Mouse (Mus musculus): ENCODE data around the gene Speg. TPM values are rescaled to one million over a fixed set of nuclear protein-coding genes. Genes with fewer than 3 reads are reported as not detected.
A peak's percentile ranks its signal among the peaks of the same experiment; 100 is the strongest.

Gene Speg
- total and polyA plus RNA-seq, 2 experiments from 2014 or later, result 22.0 to 62.9 TPM

DNA sequence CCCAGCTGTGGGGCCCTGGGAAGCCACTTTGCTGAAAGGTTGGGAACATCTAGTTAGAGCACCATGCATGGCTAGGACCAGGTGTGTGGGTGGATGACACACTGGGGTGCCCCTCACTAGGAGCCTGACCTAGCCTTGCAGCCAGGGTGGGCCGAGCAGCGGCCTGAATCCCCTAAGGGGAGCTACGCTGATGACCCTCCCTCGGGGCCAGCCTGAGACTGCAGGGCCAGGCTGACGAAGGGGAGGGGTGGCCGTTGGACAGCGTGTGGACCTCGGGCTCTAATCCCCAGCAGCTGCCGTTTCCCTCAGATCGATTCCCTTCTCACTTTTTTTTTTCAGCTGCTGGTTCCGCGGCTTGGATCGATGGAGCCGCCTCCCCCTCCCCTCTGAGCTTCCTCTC lies 73.8 kb downstream of the Speg start:
- Histone ChIP-seq H3K27me3 (ENCODE audit: insufficient read depth, low read length) (peaks cover 18% of the 10 kb centered on the region), H3K4me3 (ENCODE audit: low read depth, low read length) (peak overlapping the region; percentile 41), H3K4me2 (ENCODE audit: low read depth, low read length, poor library complexity, severe bottlenecking) (peak overlapping the region; percentile 78), H3K36me3 (ENCODE audit: insufficient read depth, low read length) (no peaks in the 10 kb centered on the region), H3K27ac (ENCODE audit: low read depth, low read length) (peak overlapping the region; percentile 71), H3K9me3 (ENCODE audit: low read length) (no peaks in the 10 kb centered on the region), H3K4me1 (ENCODE audit: insufficient read depth, low read length) (peaks cover 27% of the 10 kb centered on the region), H3K9ac (replicated peaks; ENCODE audit: low read length, poor library complexity, severe bottlenecking) (peak overlapping the region; percentile 39)
- 4% methylated on average over 13 of the region's 14 CpGs for WGBS
- ATAC-seq (ENCODE audit: low FRiP score) (no peak), DNase-seq (ENCODE audit: low spot score) (no peak)
- TF ChIP-seq CTCF (IDR thresholded peaks at IDR 0.05), result no peak

DNA sequence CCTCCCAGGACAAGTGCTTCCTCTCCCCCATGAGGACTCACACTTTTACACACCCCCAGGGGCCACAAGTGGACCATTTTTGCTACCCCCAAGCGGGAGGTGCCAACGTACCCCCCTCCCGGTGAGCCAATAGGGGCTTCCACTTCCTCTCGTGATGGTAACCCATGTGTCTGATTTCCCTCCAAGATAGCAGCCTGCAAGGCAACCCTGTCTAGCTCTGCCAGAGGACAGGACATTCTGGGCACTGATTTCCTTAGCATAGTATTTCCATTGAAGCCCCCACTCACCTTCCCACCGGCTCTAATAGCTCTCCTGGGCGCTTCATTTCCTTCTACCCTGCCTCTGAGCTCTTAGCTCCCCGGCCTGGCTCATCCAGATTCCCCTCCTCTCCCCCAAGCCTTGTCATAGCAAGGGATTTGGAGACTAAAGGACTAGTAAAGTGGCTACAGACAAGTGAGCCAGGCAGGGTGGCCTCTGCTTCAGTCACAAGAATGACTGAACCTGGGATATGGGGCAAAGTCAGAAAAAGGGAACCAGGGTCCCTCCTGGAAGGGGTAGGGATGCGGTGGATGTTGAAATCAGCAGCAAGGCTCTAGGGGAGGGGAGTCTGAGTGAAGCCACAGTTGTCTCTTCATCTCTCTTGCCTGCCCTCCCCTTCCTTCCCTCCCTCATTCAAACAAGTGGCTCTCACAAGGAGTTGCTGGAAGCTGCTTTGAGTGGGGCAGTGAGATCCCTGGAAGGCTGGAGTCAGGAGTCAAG lies 74.5 kb downstream of the Speg start:
- H3K27ac ChIP-seq (ENCODE audit: low read depth, low read length), result peak overlapping the region; percentile 71
- no peak for DNase-seq (ENCODE audit: low spot score)
- peaks cover 18% of the 10 kb centered on the region for H3K27me3 ChIP-seq (ENCODE audit: insufficient read depth, low read length)
- WGBS, result 15% methylated on average over 8 of the region's 8 CpGs
- H3K4me2 ChIP-seq (ENCODE audit: low read depth, low read length, poor library complexity, severe bottlenecking), result peak overlapping the region; percentile 78
- no peak for ATAC-seq (ENCODE audit: low FRiP score)
- no peaks in the 10 kb centered on the region for H3K9me3 ChIP-seq (ENCODE audit: low read length)
- TF ChIP-seq CTCF (IDR thresholded peaks at IDR 0.05), result no peak
- peaks cover 27% of the 10 kb centered on the region for H3K4me1 ChIP-seq (ENCODE audit: insufficient read depth, low read length)
- H3K36me3 ChIP-seq (ENCODE audit: insufficient read depth, low read length), result no peaks in the 10 kb centered on the region
- peak overlapping the region; percentile 41 for H3K4me3 ChIP-seq (ENCODE audit: low read depth, low read length)
- peak overlapping the region; percentile 55 for H3K9ac ChIP-seq (replicated peaks; ENCODE audit: low read length, poor library complexity, severe bottlenecking)

DNA sequence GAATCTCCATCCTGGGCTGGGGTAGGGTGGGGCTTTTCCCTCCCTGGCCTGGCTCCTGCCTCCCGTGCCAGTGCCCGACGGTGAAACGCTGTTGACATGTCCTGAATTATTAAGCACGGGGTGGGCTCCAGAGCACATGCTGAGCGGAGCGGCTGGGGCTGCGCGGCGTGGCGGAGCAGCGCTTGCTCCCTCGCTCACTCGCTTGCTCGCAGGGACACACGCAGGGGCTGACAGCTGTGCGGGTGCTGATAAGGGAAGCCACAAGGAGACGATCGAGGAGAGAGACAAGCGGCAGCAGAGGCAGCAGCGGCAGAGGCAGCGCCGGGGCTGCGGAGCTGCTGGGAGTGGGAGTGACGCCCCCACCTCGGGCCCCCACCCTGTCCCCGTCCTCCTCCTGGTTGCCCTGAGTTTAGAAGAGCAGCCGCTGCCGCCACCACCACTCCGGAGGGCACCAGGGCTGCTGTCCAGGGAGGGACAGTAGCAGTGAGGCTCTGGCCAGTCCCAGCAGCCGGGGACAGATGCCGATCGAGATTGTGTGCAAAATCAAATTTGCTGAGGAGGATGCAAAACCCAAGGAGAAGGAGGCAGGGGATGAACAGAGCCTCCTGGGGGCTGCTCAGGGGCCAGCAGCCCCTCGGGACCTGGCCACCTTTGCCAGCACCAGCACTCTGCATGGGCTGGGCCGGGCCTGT lies 75.4 kb downstream of the Speg start, which contains the start of gene Asic4:
Asic4 (plus strand) TSS at position 123 of the 692 bp plus-strand sequence.
- Histone ChIP-seq H3K4me1 (ENCODE audit: insufficient read depth, low read length) (peaks cover 20% of the 10 kb centered on the region), H3K36me3 (ENCODE audit: insufficient read depth, low read length) (no peaks in the 10 kb centered on the region), H3K9ac (replicated peaks; ENCODE audit: low read length, poor library complexity, severe bottlenecking) (peak within 1 kb of the TSS; percentile 55), H3K4me2 (ENCODE audit: low read depth, low read length, poor library complexity, severe bottlenecking) (peak within 1 kb of the TSS; percentile 78), H3K27ac (ENCODE audit: low read depth, low read length) (peak within 1 kb of the TSS; percentile 71), H3K9me3 (ENCODE audit: low read length) (no peaks in the 10 kb centered on the region), H3K4me3 (ENCODE audit: low read depth, low read length) (peak within 1 kb of the TSS; percentile 41), H3K27me3 (ENCODE audit: insufficient read depth, low read length) (peaks cover 13% of the 10 kb centered on the region)
- TF ChIP-seq CTCF (IDR thresholded peaks at IDR 0.05), result no peak
- 0 out of 2 replicates have a peak, but pooled peaks have one; percentile 10 for ATAC-seq (ENCODE audit: low FRiP score)
- no peak for DNase-seq (ENCODE audit: low spot score)
- 2% methylated on average over 34 of the region's 35 CpGs for WGBS

DNA sequence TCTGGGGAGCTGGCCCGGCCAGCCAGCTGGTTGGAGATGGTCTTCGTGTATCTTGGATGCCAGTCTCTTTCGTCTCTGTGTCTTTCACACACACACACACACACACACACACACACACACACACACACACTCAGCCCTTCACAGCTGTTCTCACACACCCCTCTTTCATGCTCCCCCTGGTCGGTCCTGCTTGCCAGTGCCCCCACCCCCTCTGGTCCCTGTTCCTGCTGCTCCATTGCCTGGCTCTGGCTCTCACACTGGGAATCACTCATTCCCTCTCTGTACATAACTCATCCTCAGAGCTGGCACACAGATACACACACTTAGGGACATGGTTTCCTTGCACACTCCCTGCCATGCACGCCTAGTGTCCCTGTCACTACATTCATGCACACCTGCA lies 76.8 kb downstream of the Speg start:
- H3K4me2 ChIP-seq (ENCODE audit: low read depth, low read length, poor library complexity, severe bottlenecking), result peak overlapping the region; percentile 78
- 33% methylated on average over 5 of the region's 5 CpGs for WGBS
- DNase-seq (ENCODE audit: low spot score) (no peak), ATAC-seq (ENCODE audit: low FRiP score) (no peak)
- peak overlapping the region; percentile 71 for H3K27ac ChIP-seq (ENCODE audit: low read depth, low read length)
- peaks cover 20% of the 10 kb centered on the region for H3K4me1 ChIP-seq (ENCODE audit: insufficient read depth, low read length)
- no peak for TF ChIP-seq CTCF (IDR thresholded peaks at IDR 0.05)
- H3K27me3 ChIP-seq (ENCODE audit: insufficient read depth, low read length), result peaks cover 13% of the 10 kb centered on the region
- peak overlapping the region; percentile 41 for H3K4me3 ChIP-seq (ENCODE audit: low read depth, low read length)
- no peaks in the 10 kb centered on the region for H3K9me3 ChIP-seq (ENCODE audit: low read length)
- no peaks in the 10 kb centered on the region for H3K36me3 ChIP-seq (ENCODE audit: insufficient read depth, low read length)
- peak overlapping the region; percentile 55; the same call in 1 of the 2 replicates for H3K9ac ChIP-seq (replicated peaks; ENCODE audit: low read length, poor library complexity, severe bottlenecking)

DNA sequence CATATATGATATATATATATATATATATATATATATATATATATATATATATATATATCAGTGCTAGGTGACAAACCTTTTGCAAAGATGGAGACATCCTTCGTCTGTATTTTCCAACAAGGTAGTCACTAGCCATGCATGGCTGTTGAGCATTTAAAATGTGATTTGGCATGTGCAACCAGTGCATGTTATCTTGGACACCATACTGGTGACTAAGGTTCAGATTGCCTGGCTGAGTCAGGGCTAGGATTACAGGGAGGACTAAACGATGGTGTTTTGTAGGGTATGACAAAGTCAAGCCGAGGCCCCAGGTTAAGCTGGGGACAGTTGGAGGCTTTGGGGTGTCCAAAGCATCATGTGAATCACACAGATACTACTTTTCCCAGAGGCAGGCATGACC lies 80.3 kb downstream of the Speg start:
- 66% methylated on average over 3 of the region's 3 CpGs for WGBS
- Histone ChIP-seq H3K4me1 (ENCODE audit: insufficient read depth, low read length) (peaks cover 19% of the 10 kb centered on the region), H3K9ac (replicated peaks; ENCODE audit: low read length, poor library complexity, severe bottlenecking) (no peak overlapping the region), H3K27ac (ENCODE audit: low read depth, low read length) (no peak overlapping the region), H3K36me3 (ENCODE audit: insufficient read depth, low read length) (no peaks in the 10 kb centered on the region), H3K9me3 (ENCODE audit: low read length) (no peaks in the 10 kb centered on the region), H3K4me2 (ENCODE audit: low read depth, low read length, poor library complexity, severe bottlenecking) (peak overlapping the region; percentile 26), H3K27me3 (ENCODE audit: insufficient read depth, low read length) (peaks cover 3% of the 10 kb centered on the region; the same call in 1 of the 2 replicates), H3K4me3 (ENCODE audit: low read depth, low read length) (no peak overlapping the region)
- TF ChIP-seq CTCF (IDR thresholded peaks at IDR 0.05), result no peak
- DNase-seq (ENCODE audit: low spot score) (no peak), ATAC-seq (ENCODE audit: low FRiP score) (no peak)

DNA sequence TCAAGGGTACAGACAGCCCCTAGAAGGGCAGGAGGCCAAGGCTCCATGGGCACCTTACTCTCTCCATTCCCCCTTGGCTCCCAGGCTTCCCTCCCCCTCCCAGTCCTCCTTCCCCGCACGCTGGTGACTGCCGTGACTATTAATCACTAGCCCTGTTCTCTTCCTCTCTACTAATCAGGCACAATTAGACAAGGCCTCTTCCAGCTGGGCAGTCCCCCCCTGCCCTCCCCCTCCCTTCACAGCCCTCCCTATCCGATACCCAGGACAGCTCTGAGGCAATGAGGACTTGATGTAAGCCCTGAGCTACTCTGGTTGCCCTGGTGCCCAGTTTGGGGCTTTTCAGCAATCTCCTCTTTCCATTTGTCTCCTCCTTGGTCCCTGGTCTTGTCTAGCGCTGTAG lies 80.9 kb downstream of the Speg start:
- Histone ChIP-seq H3K4me3 (ENCODE audit: low read depth, low read length) (no peak overlapping the region), H3K9ac (replicated peaks; ENCODE audit: low read length, poor library complexity, severe bottlenecking) (no peak overlapping the region; the same call in 1 of the 2 replicates), H3K27me3 (ENCODE audit: insufficient read depth, low read length) (peaks cover 3% of the 10 kb centered on the region; the same call in 1 of the 2 replicates), H3K9me3 (ENCODE audit: low read length) (no peaks in the 10 kb centered on the region), H3K27ac (ENCODE audit: low read depth, low read length) (no peak overlapping the region), H3K36me3 (ENCODE audit: insufficient read depth, low read length) (no peaks in the 10 kb centered on the region), H3K4me1 (ENCODE audit: insufficient read depth, low read length) (peaks cover 19% of the 10 kb centered on the region), H3K4me2 (ENCODE audit: low read depth, low read length, poor library complexity, severe bottlenecking) (peak overlapping the region; percentile 26)
- 17% methylated on average over 5 of the region's 5 CpGs for WGBS
- ATAC-seq (ENCODE audit: low FRiP score), result no peak
- TF ChIP-seq CTCF (IDR thresholded peaks at IDR 0.05), result no peak
- no peak for DNase-seq (ENCODE audit: low spot score)

Data from midbrain, postnatal 0 days (tissue).